Mouse (Mus musculus) hindbrain, embryonic 12.5 days (tissue): ENCODE measurements around the gene Ndufb5. TPM values are rescaled to one million over a fixed set of nuclear protein-coding genes. Genes with fewer than 3 reads are reported as not detected.
"Not testable (repeated sequence)": the region's sequence is repeated elsewhere in the genome, so short reads cannot be mapped to it uniquely, and the experiment has no call there.

Source experiments
- ATAC-seq: fragments of 200-750 bp; cut with Nextera tagmentation; 2 replicates; pipeline ENCODE4 v1.8.0; 2017; ENCODE audit warnings: moderate TSS enrichment; ENCODE audit not compliant: low FRiP score
- H3K27ac ChIP-seq: fragments of 300-500 bp; sonication (generic); 2 replicates; pipeline ENCODE4 v1.5.1; 2016; ENCODE audit warnings: mild to moderate bottlenecking
- H3K27me3 ChIP-seq: fragments of 300-500 bp; sonication (generic); 2 replicates; pipeline ENCODE4 v1.6.1; 2016; ENCODE audit warnings: mild to moderate bottlenecking
- H3K36me3 ChIP-seq: fragments of 300-500 bp; sonication (generic); 2 replicates; pipeline ENCODE4 v1.6.1; 2016; ENCODE audit warnings: mild to moderate bottlenecking
- H3K4me1 ChIP-seq: fragments of 300-500 bp; sonication (generic); 2 replicates; pipeline ENCODE4 v1.6.1; 2016
- H3K4me2 ChIP-seq: fragments of 300-500 bp; sonication (generic); replicated peaks from 2 replicates; pipeline ENCODE4 v1.6.1; 2016; ENCODE audit warnings: mild to moderate bottlenecking
- H3K4me3 ChIP-seq: fragments of 300-500 bp; sonication (generic); 2 replicates; pipeline ENCODE4 v1.5.1; 2016; ENCODE audit warnings: mild to moderate bottlenecking
- H3K9ac ChIP-seq: fragments of 300-500 bp; sonication (generic); 2 replicates; pipeline ENCODE4 v1.6.1; 2016; ENCODE audit warnings: mild to moderate bottlenecking, moderate library complexity
- H3K9me3 ChIP-seq: fragments of 300-500 bp; sonication (generic); replicated peaks from 2 replicates; pipeline ENCODE4 v1.6.1; 2016; ENCODE audit warnings: mild to moderate bottlenecking
- whole genome bisulfite sequencing: fragments of 180-500 bp; shearing (Covaris S2); methylation state at CpG from one replicate; pipeline ENCODE4 v1.1.7; 2016; 5-methylcytosine and 5-hydroxymethylcytosine counted together
- polyA plus RNA-seq: library from polyadenylated mRNA; unstranded; fragments of >200 nt; fragmentation: Nextera tagmentation; extraction: Ambion mirVana; gene quantifications from 2 replicates; pipeline ENCODE4 v1.2.1, GENCODE M21; 2016

The Ndufb5 gene
- polyA plus RNA-seq, 1 experiment from 2014 or later = 293 TPM

- not testable (repeated sequence) for H3K9me3 ChIP-seq, H3K4me1 ChIP-seq, ATAC-seq, H3K4me2 ChIP-seq, H3K9ac ChIP-seq, H3K27me3 ChIP-seq, H3K27ac ChIP-seq, H3K4me3 ChIP-seq, H3K36me3 ChIP-seq
- 88% methylated on average over 9 of the region's 9 CpGs for WGBS
These were observed 31.0 kb upstream of the Ndufb5 start, which contains the start of gene Actl6a for GRCm38 (mm10) chr3:32705647-32706348. TSS of gene Actl6a (plus strand) at chr3:32706298.

- Histone ChIP-seq H3K9me3 (no peaks in the 10 kb centered on the region), H3K36me3 (peaks cover 12% of the 10 kb centered on the region), H3K4me2 (peak overlapping the region; percentile 70), H3K9ac (no peak overlapping the region), H3K4me1 (peaks cover 9% of the 10 kb centered on the region), H3K27ac (0 out of 2 replicates have a peak overlapping the region, but pooled peaks have one; percentile 91), H3K27me3 (no peaks in the 10 kb centered on the region), H3K4me3 (peak overlapping the region; percentile 95)
- 7% methylated on average over 4 of the region's 4 CpGs for WGBS
- ATAC-seq = no peak
These were observed 28.8 kb upstream of the Ndufb5 start for GRCm38 (mm10) chr3:32708052-32708367.

- peak overlapping the region; percentile 91 for H3K27ac ChIP-seq
- ATAC-seq = peak; percentile 100
These were observed 28.2 kb upstream of the Ndufb5 start for GRCm38 (mm10) chr3:32708368-32709231.

GRCm38 (mm10) chr3:32709388-32709787 lies 27.4 kb upstream of the Ndufb5 start:
- ATAC-seq = no peak
- 10% methylated on average over 9 of the region's 9 CpGs for WGBS
- H3K27me3 ChIP-seq = no peaks in the 10 kb centered on the region
- H3K4me3 ChIP-seq = peak overlapping the region; percentile 95
- peak overlapping the region; percentile 91 for H3K27ac ChIP-seq
- peak overlapping the region; percentile 70 for H3K4me2 ChIP-seq
- H3K9me3 ChIP-seq = no peaks in the 10 kb centered on the region
- peak overlapping the region; percentile 94 for H3K9ac ChIP-seq
- H3K4me1 ChIP-seq = peaks cover 9% of the 10 kb centered on the region
- peaks cover 26% of the 10 kb centered on the region for H3K36me3 ChIP-seq

More at GRCm38 (mm10) chr3:32708368-32709231, 28.2 kb upstream of the Ndufb5 start:
- H3K9ac ChIP-seq = peak overlapping the region; percentile 94
- peak overlapping the region; percentile 95 for H3K4me3 ChIP-seq
- H3K27me3 ChIP-seq = no peaks in the 10 kb centered on the region
- H3K4me1 ChIP-seq = peaks cover 9% of the 10 kb centered on the region
- peaks cover 18% of the 10 kb centered on the region for H3K36me3 ChIP-seq
- under 1% methylated on average over 90 of the region's 90 CpGs for WGBS
- H3K9me3 ChIP-seq = no peaks in the 10 kb centered on the region
- peak overlapping the region; percentile 70 for H3K4me2 ChIP-seq

GRCm38 (mm10) chr3:32713711-32714110 lies 23.1 kb upstream of the Ndufb5 start:
- Histone ChIP-seq H3K4me2 (no peak overlapping the region), H3K27ac (no peak overlapping the region), H3K4me3 (no peak overlapping the region), H3K9ac (no peak overlapping the region), H3K4me1 (peaks cover 9% of the 10 kb centered on the region), H3K36me3 (peaks cover 67% of the 10 kb centered on the region), H3K27me3 (no peaks in the 10 kb centered on the region), H3K9me3 (no peaks in the 10 kb centered on the region)
- 89% methylated on average over 3 of the region's 3 CpGs for WGBS
- no peak for ATAC-seq

- H3K4me3 ChIP-seq, H3K27ac ChIP-seq, ATAC-seq, H3K4me1 ChIP-seq, H3K27me3 ChIP-seq, H3K9ac ChIP-seq, H3K9me3 ChIP-seq, H3K4me2 ChIP-seq: not testable (repeated sequence)
- 99% methylated on average over 6 of the region's 6 CpGs for WGBS
- H3K36me3 ChIP-seq = peaks cover 89% of the 10 kb centered on the region
These were observed 19.4 kb upstream of the Ndufb5 start for GRCm38 (mm10) chr3:32717403-32717802.

- Histone ChIP-seq H3K4me3 (no peak overlapping the region), H3K4me1 (no peaks in the 10 kb centered on the region), H3K27me3 (no peaks in the 10 kb centered on the region), H3K4me2 (no peak overlapping the region), H3K27ac (no peak overlapping the region), H3K36me3 (peaks cover 89% of the 10 kb centered on the region), H3K9me3 (no peaks in the 10 kb centered on the region; the same call in 1 of the 2 replicates), H3K9ac (no peak overlapping the region)
- ATAC-seq = no peak
- WGBS = 96% methylated on average over 5 of the region's 5 CpGs
These were observed 18.5 kb upstream of the Ndufb5 start for GRCm38 (mm10) chr3:32718271-32718670.

GRCm38 (mm10) chr3:32724191-32724590 lies 12.6 kb upstream of the Ndufb5 start:
- H3K4me2 ChIP-seq = no peak overlapping the region
- ATAC-seq = no peak
- no peak overlapping the region for H3K4me3 ChIP-seq
- WGBS = 96% methylated on average over 7 of the region's 7 CpGs
- H3K27ac ChIP-seq = no peak overlapping the region
- no peak overlapping the region for H3K9ac ChIP-seq
- no peaks in the 10 kb centered on the region for H3K27me3 ChIP-seq
- H3K9me3 ChIP-seq = no peaks in the 10 kb centered on the region; the same call in 1 of the 2 replicates
- H3K36me3 ChIP-seq = peaks cover 83% of the 10 kb centered on the region
- no peaks in the 10 kb centered on the region for H3K4me1 ChIP-seq

GRCm38 (mm10) chr3:32725951-32726350 lies 10.8 kb upstream of the Ndufb5 start:
- Histone ChIP-seq H3K4me2 (no peak overlapping the region), H3K9me3 (no peaks in the 10 kb centered on the region; the same call in 1 of the 2 replicates), H3K4me1 (no peaks in the 10 kb centered on the region), H3K36me3 (peaks cover 84% of the 10 kb centered on the region), H3K27me3 (no peaks in the 10 kb centered on the region), H3K27ac (no peak overlapping the region), H3K4me3 (no peak overlapping the region), H3K9ac (no peak overlapping the region)
- no peak for ATAC-seq
- 92% methylated on average over 5 of the region's 5 CpGs for WGBS

- Histone ChIP-seq H3K4me2 (no peak overlapping the region), H3K27ac (no peak overlapping the region), H3K36me3 (peaks cover 89% of the 10 kb centered on the region), H3K4me3 (no peak overlapping the region), H3K9ac (no peak overlapping the region), H3K27me3 (no peaks in the 10 kb centered on the region), H3K4me1 (no peaks in the 10 kb centered on the region), H3K9me3 (no peaks in the 10 kb centered on the region; the same call in 1 of the 2 replicates)
- no peak for ATAC-seq
- 95% methylated on average over 4 of the region's 4 CpGs for WGBS
These were observed 8.9 kb upstream of the Ndufb5 start for GRCm38 (mm10) chr3:32727861-32728260.

GRCm38 (mm10) chr3:32737172-32737655 lies 424 bp downstream of the Ndufb5 start, which contains the start of gene Mrpl47:
TSS of gene Mrpl47 (minus strand) at chr3:32737605.
- under 1% methylated on average over 31 of the region's 31 CpGs for WGBS
- peak within 1 kb of the TSS; percentile 91 for H3K4me3 ChIP-seq
- H3K36me3 ChIP-seq = peaks cover 24% of the 10 kb centered on the region
- H3K9ac ChIP-seq = peak within 1 kb of the TSS; percentile 79
- no peaks in the 10 kb centered on the region for H3K27me3 ChIP-seq
- H3K4me2 ChIP-seq = peak within 1 kb of the TSS; percentile 84
- peak within 1 kb of the TSS; percentile 88 for H3K27ac ChIP-seq
- no peaks in the 10 kb centered on the region for H3K9me3 ChIP-seq
- peaks cover 22% of the 10 kb centered on the region for H3K4me1 ChIP-seq
- peak; percentile 79 for ATAC-seq

GRCm38 (mm10) chr3:32738549-32738948 lies 1.8 kb downstream of the Ndufb5 start:
- no peak for ATAC-seq
- H3K9me3 ChIP-seq = no peaks in the 10 kb centered on the region
- H3K4me2 ChIP-seq = no peak overlapping the region
- H3K27ac ChIP-seq = no peak overlapping the region
- H3K27me3 ChIP-seq = no peaks in the 10 kb centered on the region
- no peak overlapping the region for H3K4me3 ChIP-seq
- WGBS = 95% methylated on average over 5 of the region's 5 CpGs
- 0 out of 2 replicates have a peak, but pooled peaks cover 19% of the 10 kb centered on the region for H3K36me3 ChIP-seq
- H3K4me1 ChIP-seq = peaks cover 22% of the 10 kb centered on the region
- H3K9ac ChIP-seq = no peak overlapping the region
